Mouse (Mus musculus): ENCODE measurements around the gene Ssh2. TPM values are rescaled to one million over a fixed set of nuclear protein-coding genes. Genes with fewer than 3 reads are reported as not detected.

Ssh2 gene
- polyA plus RNA-seq, 1 experiment: not detected

- Histone ChIP-seq H3K4me1 (ENCODE audit: control insufficient read depth, insufficient read depth, low read length) (peaks cover 8% of the 10 kb centered on the region; the same call in 1 of the 2 replicates), H3K4me3 (ENCODE audit: insufficient read depth, low read depth, low read length) (no peak overlapping the region)
- 93% methylated on average over 2 of the region's 2 CpGs for WGBS
These were observed 133.6 kb downstream of the Ssh2 start for GRCm38 (mm10) chr11:77349698-77350097.

GRCm38 (mm10) chr11:77355055-77355454 lies 139.0 kb downstream of the Ssh2 start:
- no peak overlapping the region for H3K27ac ChIP-seq (ENCODE audit: insufficient read depth, low read depth, low read length)
- H3K4me3 ChIP-seq (ENCODE audit: insufficient read depth, low read depth, low read length): no peak overlapping the region
- no peaks in the 10 kb centered on the region for H3K4me1 ChIP-seq (ENCODE audit: control insufficient read depth, insufficient read depth, low read length)
- TF ChIP-seq POLR2A (IDR thresholded peaks at IDR 0.05; ENCODE audit: insufficient read depth, low read depth, low read length) (no peak), CTCF (IDR thresholded peaks at IDR 0.05; ENCODE audit: insufficient read depth, low read depth, low read length) (no peak)
- 48% methylated on average over 3 of the region's 3 CpGs for WGBS

More at GRCm38 (mm10) chr11:77349698-77350097, 133.6 kb downstream of the Ssh2 start:
- no peak overlapping the region for H3K27ac ChIP-seq (ENCODE audit: insufficient read depth, low read depth, low read length)
- no peak for TF ChIP-seq POLR2A (IDR thresholded peaks at IDR 0.05; ENCODE audit: insufficient read depth, low read depth, low read length)
- TF ChIP-seq CTCF (IDR thresholded peaks at IDR 0.05; ENCODE audit: insufficient read depth, low read depth, low read length): no peak

GRCm38 (mm10) chr11:77357839-77358238 lies 141.8 kb downstream of the Ssh2 start:
- Histone ChIP-seq H3K4me1 (ENCODE audit: control insufficient read depth, insufficient read depth, low read length) (no peaks in the 10 kb centered on the region), H3K4me3 (ENCODE audit: insufficient read depth, low read depth, low read length) (no peak overlapping the region), H3K27ac (ENCODE audit: insufficient read depth, low read depth, low read length) (no peak overlapping the region)
- 98% methylated on average over 1 of the region's 1 CpGs for WGBS
- TF ChIP-seq POLR2A (IDR thresholded peaks at IDR 0.05; ENCODE audit: insufficient read depth, low read depth, low read length) (no peak), CTCF (IDR thresholded peaks at IDR 0.05; ENCODE audit: insufficient read depth, low read depth, low read length) (no peak)

GRCm38 (mm10) chr11:77363476-77363875 lies 147.4 kb downstream of the Ssh2 start:
- H3K27ac ChIP-seq (ENCODE audit: insufficient read depth, low read depth, low read length): no peak overlapping the region
- WGBS: 86% methylated on average over 2 of the region's 2 CpGs
- no peaks in the 10 kb centered on the region for H3K4me1 ChIP-seq (ENCODE audit: control insufficient read depth, insufficient read depth, low read length)
- H3K4me3 ChIP-seq (ENCODE audit: insufficient read depth, low read depth, low read length): no peak overlapping the region
- TF ChIP-seq POLR2A (IDR thresholded peaks at IDR 0.05; ENCODE audit: insufficient read depth, low read depth, low read length): no peak
- no peak for TF ChIP-seq CTCF (IDR thresholded peaks at IDR 0.05; ENCODE audit: insufficient read depth, low read depth, low read length)

- Histone ChIP-seq H3K4me3 (ENCODE audit: insufficient read depth, low read depth, low read length) (no peak overlapping the region), H3K4me1 (ENCODE audit: control insufficient read depth, insufficient read depth, low read length) (no peaks in the 10 kb centered on the region), H3K27ac (ENCODE audit: insufficient read depth, low read depth, low read length) (no peak overlapping the region)
- TF ChIP-seq CTCF (IDR thresholded peaks at IDR 0.05; ENCODE audit: insufficient read depth, low read depth, low read length) (no peak), POLR2A (IDR thresholded peaks at IDR 0.05; ENCODE audit: insufficient read depth, low read depth, low read length) (no peak)
- WGBS: 59% methylated on average over 1 of the region's 1 CpGs
These were observed 148.3 kb downstream of the Ssh2 start for GRCm38 (mm10) chr11:77364376-77364775.

- WGBS: 89% methylated on average over 6 of the region's 6 CpGs
- H3K27ac ChIP-seq (ENCODE audit: insufficient read depth, low read depth, low read length): no peak overlapping the region
- no peak for TF ChIP-seq POLR2A (IDR thresholded peaks at IDR 0.05; ENCODE audit: insufficient read depth, low read depth, low read length)
- no peaks in the 10 kb centered on the region for H3K4me1 ChIP-seq (ENCODE audit: control insufficient read depth, insufficient read depth, low read length)
- no peak overlapping the region for H3K4me3 ChIP-seq (ENCODE audit: insufficient read depth, low read depth, low read length)
These were observed 149.8 kb downstream of the Ssh2 start for GRCm38 (mm10) chr11:77365706-77366386.

GRCm38 (mm10) chr11:77367541-77368270 lies 151.6 kb downstream of the Ssh2 start:
- Histone ChIP-seq H3K27ac (ENCODE audit: insufficient read depth, low read depth, low read length) (no peak overlapping the region), H3K4me3 (ENCODE audit: insufficient read depth, low read depth, low read length) (no peak overlapping the region), H3K4me1 (ENCODE audit: control insufficient read depth, insufficient read depth, low read length) (no peaks in the 10 kb centered on the region)
- TF ChIP-seq CTCF (IDR thresholded peaks at IDR 0.05; ENCODE audit: insufficient read depth, low read depth, low read length): no peak
- no peak for TF ChIP-seq POLR2A (IDR thresholded peaks at IDR 0.05; ENCODE audit: insufficient read depth, low read depth, low read length)
- WGBS: 93% methylated on average over 9 of the region's 9 CpGs

GRCm38 (mm10) chr11:77369188-77369840 lies 153.2 kb downstream of the Ssh2 start:
- H3K27ac ChIP-seq (ENCODE audit: insufficient read depth, low read depth, low read length): no peak overlapping the region
- no peak overlapping the region for H3K4me3 ChIP-seq (ENCODE audit: insufficient read depth, low read depth, low read length)
- 89% methylated on average over 2 of the region's 2 CpGs for WGBS
- H3K4me1 ChIP-seq (ENCODE audit: control insufficient read depth, insufficient read depth, low read length): no peaks in the 10 kb centered on the region
- TF ChIP-seq CTCF (IDR thresholded peaks at IDR 0.05; ENCODE audit: insufficient read depth, low read depth, low read length) (no peak), POLR2A (IDR thresholded peaks at IDR 0.05; ENCODE audit: insufficient read depth, low read depth, low read length) (no peak)

- 81% methylated on average over 2 of the region's 2 CpGs for WGBS
- no peak overlapping the region for H3K27ac ChIP-seq (ENCODE audit: insufficient read depth, low read depth, low read length)
- TF ChIP-seq POLR2A (IDR thresholded peaks at IDR 0.05; ENCODE audit: insufficient read depth, low read depth, low read length) (no peak), CTCF (IDR thresholded peaks at IDR 0.05; ENCODE audit: insufficient read depth, low read depth, low read length) (no peak)
- no peak overlapping the region for H3K4me3 ChIP-seq (ENCODE audit: insufficient read depth, low read depth, low read length)
- H3K4me1 ChIP-seq (ENCODE audit: control insufficient read depth, insufficient read depth, low read length): no peaks in the 10 kb centered on the region
These were observed 153.7 kb downstream of the Ssh2 start for GRCm38 (mm10) chr11:77369841-77370191.
